In genomic region chr10:19627748-19628147, GRCm38 (mm10) we compare ENCODE assay signal across 27 mouse cellular contexts. TPM values are rescaled to one million over a fixed set of nuclear protein-coding genes. Genes with fewer than 3 reads are reported as not detected.
DNase-seq lines count a peak whose midpoint lies in the region; TF ChIP-seq lines count a peak whose summit lies in the region.
"Had no signal": no experiment of that assay in that cellular context is flagged by ENCODE, and none has a peak within 500 bp of the region (broad histone marks: within the 10 kb centered on the region; RNA-seq: fewer than 3 reads in every experiment).

No protein-coding gene starts in this region.

- no peak overlapping the region for H3K27ac ChIP-seq in left cerebral cortex, adult 2 months
- H3K27ac ChIP-seq: embryonic facial prominence, embryonic 10.5 days; lung, embryonic 15.5 days had no signal

- intact Hi-C loops in heart, postnatal 25 days (cut with DNase I), result no loop called here
- intact Hi-C loops in left cerebral cortex, adult 2 months (cut with DNase I), result no loop called here

- no peak overlapping the region for H3K4me3 ChIP-seq in left cerebral cortex, adult 2 months
- H3K4me3 ChIP-seq: embryonic facial prominence, embryonic 10.5 days; lung, embryonic 15.5 days had no signal

- TF ChIP-seq CTCF in left cerebral cortex, adult 2 months (IDR thresholded peaks at IDR 0.05), result no peak

- DNase-seq in adrenal gland, adult 2 months, result peak; percentile 10
- DNase-seq in adrenal gland, adult 8-10 months, result no peak
- DNase-seq in heart, adult 9 months (ENCODE audit: low spot score in 2 of 2), result peak; percentile 65 to 67
- DNase-seq in heart, postnatal 25 days (ENCODE audit: low spot score), result no peak
- peak; percentile 9 for DNase-seq in NIH3T3 (ENCODE audit: low read depth)
- peak; percentile 55 for DNase-seq in lung, postnatal 14 days
- no peak for DNase-seq in left cerebral cortex, adult 2 months (ENCODE audit: extremely low spot score in 1 of 2, low spot score in 2 of 2)
- no peak for DNase-seq in thymus, postnatal 36 days
- DNase-seq: adrenal gland, postnatal 10 days; cerebellum, adult 11-12 months; cerebellum, postnatal 36 days; kidney, adult 8-10 months; kidney, postnatal 4 days; liver; right cerebral cortex, adult 18-20 months; spleen, adult 18-20 months; thymus, adult 2 months had no signal

RNA-seq across cellular contexts. Expression of gene Il22ra2, which starts 6.0 kb away (rescaled TPM):
- not detected for total RNA-seq in adrenal gland, adult 2 months (2021)
- not detected in 2 replicates for polyA plus RNA-seq in adrenal gland, adult 2 months (2012; rRNA removed)
- not detected for total RNA-seq in adrenal gland, adult 8-10 months (2022)
- not detected for total RNA-seq in heart, postnatal 25 days (2021)
- not detected for total RNA-seq in left cerebral cortex, adult 2 months (2021)
- total RNA-seq: heart, postnatal 14 days; layer of hippocampus, postnatal 10 days; left cerebral cortex, postnatal 10 days; MEL; midbrain, postnatal 0 days had no signal
- polyA plus RNA-seq: brain, embryonic 14.5 days; embryonic facial prominence, embryonic 10.5 days; forebrain, embryonic 16.5 days; midbrain, postnatal 0 days; stomach, embryonic 14.5 days; thymus, adult 2 months had no signal

RNA-seq across cellular contexts. Expression of gene Ifngr1, which starts 36.0 kb away (rescaled TPM):
- 10 to 100 TPM; 43.6 to 62.7 TPM for total RNA-seq in adrenal gland, adult 2 months (2021)
- 10.1 and 10.7 TPM in 2 replicates for polyA plus RNA-seq in adrenal gland, adult 2 months (2012; rRNA removed)
- total RNA-seq in adrenal gland, adult 8-10 months (2022), result 10 to 100 TPM; 43.5 to 57.9 (median 51.5) TPM
- 10 to 100 TPM; 45.4 to 53.7 TPM for total RNA-seq in heart, postnatal 25 days (2021)
- 10 to 100 TPM; 19.4 to 21.9 TPM for total RNA-seq in left cerebral cortex, adult 2 months (2021)

Comparison
In these comparisons a context has a peak if more than half of its experiments do, and no peak if none do; other contexts are left out.
1. DNase-seq: peak in adrenal gland, adult 2 months (single experiment), heart, adult 9 months (2 of 2), NIH3T3 (single experiment) and lung, postnatal 14 days (single experiment); none in adrenal gland, adult 8-10 months (single experiment), heart, postnatal 25 days (single experiment), left cerebral cortex, adult 2 months (0 of 2) and thymus, postnatal 36 days (0 of 2).